Mouse (Mus musculus) testis, adult 2 months (tissue): Measurements from ENCODE around the gene Cdh6. TPM values are rescaled to one million over a fixed set of nuclear protein-coding genes. Genes with fewer than 3 reads are reported as not detected.

Experiments used
- H3K27ac ChIP-seq: fragments of 200-500 bp; 2 replicates; pipeline ENCODE4 v1.5.1; 2012; ENCODE audit warnings: low read depth, low read length; ENCODE audit not compliant: control insufficient read depth, insufficient read depth
- H3K27me3 ChIP-seq: fragments of 200-500 bp; 2 replicates; pipeline ENCODE4 v1.6.1; 2012; ENCODE audit warnings: mild to moderate bottlenecking, low read length, moderate library complexity; ENCODE audit not compliant: control insufficient read depth, insufficient read depth
- H3K36me3 ChIP-seq: fragments of 200-500 bp; 2 replicates; pipeline ENCODE4 v1.6.1; 2012; ENCODE audit warnings: mild to moderate bottlenecking, low read length; ENCODE audit not compliant: control insufficient read depth, insufficient read depth
- H3K4me1 ChIP-seq: fragments of 200-500 bp; 2 replicates; pipeline ENCODE4 v1.6.1; 2012; ENCODE audit warnings: low read length; ENCODE audit not compliant: control insufficient read depth, insufficient read depth
- H3K4me3 ChIP-seq: fragments of 200-500 bp; 2 replicates; pipeline ENCODE4 v1.5.1; 2012; ENCODE audit warnings: low read depth, mild to moderate bottlenecking, low read length, moderate library complexity, mixed read lengths; ENCODE audit not compliant: control insufficient read depth
- CTCF ChIP-seq: fragments of 200-500 bp; IDR thresholded peaks from 2 replicates; pipeline ENCODE4 v1.5.1; 2012; ENCODE audit warnings: low read depth, mild to moderate bottlenecking, inconsistent platforms, low read length, moderate library complexity; ENCODE audit not compliant: control insufficient read depth, insufficient read depth, insufficient replicate concordance
- POLR2A ChIP-seq: fragments of 200-500 bp; IDR thresholded peaks from 2 replicates; pipeline ENCODE4 v1.6.1; 2012; ENCODE audit warnings: low read depth, mild to moderate bottlenecking, inconsistent platforms, low read length, moderate library complexity; ENCODE audit not compliant: control insufficient read depth
- polyA plus RNA-seq: library from polyadenylated mRNA; depleted of rRNA; stranded (reverse); fragments of >200 nt; gene quantifications from 2 replicates; pipeline ENCODE4 v1.2.3, GENCODE M21; 2012

Cdh6 gene
- polyA plus RNA-seq, 1 experiment = 0.06 TPM

DNA sequence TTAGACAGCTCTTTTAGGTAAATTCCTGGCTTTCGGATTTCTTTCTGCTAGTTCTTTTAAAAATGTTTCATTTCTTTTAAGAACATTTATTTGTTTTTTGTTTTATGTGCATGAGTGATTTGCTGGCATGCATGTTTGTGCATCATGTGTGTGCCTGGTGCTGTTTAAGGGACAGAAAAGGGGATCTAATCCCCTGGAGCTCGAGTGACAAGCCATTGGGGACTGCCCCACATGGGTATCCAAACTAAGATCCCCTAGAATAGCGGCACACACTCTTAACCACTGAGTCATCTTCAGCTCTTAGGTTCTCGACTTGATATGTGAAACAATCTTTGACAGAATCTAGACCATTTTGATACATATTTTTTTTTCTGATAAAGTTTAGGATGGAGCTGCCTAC, 99.4 kb downstream of the Cdh6 start:
- Histone ChIP-seq H3K4me3 (no peak overlapping the region), H3K27me3 (no peaks in the 10 kb centered on the region), H3K36me3 (no peaks in the 10 kb centered on the region), H3K4me1 (no peaks in the 10 kb centered on the region), H3K27ac (no peak overlapping the region)
- TF ChIP-seq POLR2A (no peak), CTCF (no peak)

DNA sequence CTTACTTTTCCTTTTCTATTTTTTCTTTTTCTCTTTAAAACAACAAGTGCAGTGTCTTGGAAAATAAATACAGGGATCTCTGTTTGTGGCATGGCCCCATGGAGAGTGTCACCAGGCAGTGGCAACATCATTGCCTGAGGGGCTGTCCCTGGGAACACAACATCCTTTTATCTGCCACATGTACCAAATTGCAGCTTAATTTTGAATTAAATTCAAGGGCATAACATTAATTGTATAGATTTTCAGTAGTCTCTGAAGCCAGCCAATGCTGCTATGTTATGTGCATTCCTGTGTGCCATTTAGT, 105.3 kb downstream of the Cdh6 start:
- no peaks in the 10 kb centered on the region for H3K27me3 ChIP-seq

GRCm38 (mm10) chr15:13067429-13068212, 105.9 kb downstream of the Cdh6 start:
- H3K27me3 ChIP-seq = no peaks in the 10 kb centered on the region
- no peak overlapping the region for H3K27ac ChIP-seq

More for the DNA sequence above, 105.3 kb downstream of the Cdh6 start:
- no peaks in the 10 kb centered on the region for H3K36me3 ChIP-seq
- no peaks in the 10 kb centered on the region for H3K4me1 ChIP-seq
- no peak overlapping the region for H3K4me3 ChIP-seq
- H3K27ac ChIP-seq = no peak overlapping the region
- TF ChIP-seq CTCF (no peak), POLR2A (no peak)

GRCm38 (mm10) chr15:13066765-13067164, 106.7 kb downstream of the Cdh6 start:
- H3K4me1 ChIP-seq = no peaks in the 10 kb centered on the region
- H3K4me3 ChIP-seq = no peak overlapping the region
- TF ChIP-seq POLR2A (no peak), CTCF (no peak)

More at GRCm38 (mm10) chr15:13067429-13068212, 105.9 kb downstream of the Cdh6 start:
- Histone ChIP-seq H3K4me3 (no peak overlapping the region), H3K36me3 (no peaks in the 10 kb centered on the region), H3K4me1 (no peaks in the 10 kb centered on the region)
- no peak for TF ChIP-seq CTCF
- no peak for TF ChIP-seq POLR2A

GRCm38 (mm10) chr15:13063633-13064032, 109.8 kb downstream of the Cdh6 start:
- no peak for TF ChIP-seq CTCF
- TF ChIP-seq POLR2A = no peak
- peaks cover 2% of the 10 kb centered on the region for H3K4me1 ChIP-seq
- H3K4me3 ChIP-seq = no peak overlapping the region
- H3K27ac ChIP-seq = no peak overlapping the region
- no peaks in the 10 kb centered on the region for H3K36me3 ChIP-seq
- H3K27me3 ChIP-seq = no peaks in the 10 kb centered on the region

More at GRCm38 (mm10) chr15:13066765-13067164, 106.7 kb downstream of the Cdh6 start:
- no peak overlapping the region for H3K27ac ChIP-seq
- no peaks in the 10 kb centered on the region for H3K27me3 ChIP-seq
- H3K36me3 ChIP-seq = no peaks in the 10 kb centered on the region

GRCm38 (mm10) chr15:13057728-13058127, 115.7 kb downstream of the Cdh6 start:
- Histone ChIP-seq H3K4me1 (peaks cover 2% of the 10 kb centered on the region), H3K36me3 (no peaks in the 10 kb centered on the region)
- TF ChIP-seq CTCF = no peak
- TF ChIP-seq POLR2A = no peak

GRCm38 (mm10) chr15:13057302-13057701, 116.2 kb downstream of the Cdh6 start:
- no peak for TF ChIP-seq POLR2A
- TF ChIP-seq CTCF = no peak
- Histone ChIP-seq H3K27ac (no peak overlapping the region), H3K4me1 (peaks cover 2% of the 10 kb centered on the region), H3K4me3 (no peak overlapping the region), H3K36me3 (no peaks in the 10 kb centered on the region), H3K27me3 (no peaks in the 10 kb centered on the region)

More at GRCm38 (mm10) chr15:13057728-13058127, 115.7 kb downstream of the Cdh6 start:
- H3K27me3 ChIP-seq = no peaks in the 10 kb centered on the region
- H3K4me3 ChIP-seq = no peak overlapping the region
- H3K27ac ChIP-seq = no peak overlapping the region
